Mouse (Mus musculus): ENCODE measurements around the gene Pacrg. TPM values are rescaled to one million over a fixed set of nuclear protein-coding genes. Genes with fewer than 3 reads are reported as not detected.

Pacrg gene
- polyA plus RNA-seq, 1 experiment from 2014 or later = 2.1 TPM

- H3K9me3 ChIP-seq = no peaks in the 10 kb centered on the region
- no peak overlapping the region for H3K4me2 ChIP-seq
- 35% methylated on average over 8 of the region's 8 CpGs for WGBS
- peaks cover 11% of the 10 kb centered on the region; the same call in 1 of the 2 replicates for H3K4me1 ChIP-seq
- no peak overlapping the region for H3K4me3 ChIP-seq
- no peaks in the 10 kb centered on the region for H3K36me3 ChIP-seq
- H3K27ac ChIP-seq = no peak overlapping the region
- H3K9ac ChIP-seq = no peak overlapping the region
- no peak for ATAC-seq (ENCODE audit: insufficient number of reproducible peaks, insufficient read depth, low FRiP score, low TSS enrichment, low read depth)
- H3K27me3 ChIP-seq = peaks cover 5% of the 10 kb centered on the region; the same call in 1 of the 2 replicates
Measured at GRCm38 (mm10) chr17:10534206-10534605, 305.9 kb downstream of the Pacrg start.

GRCm38 (mm10) chr17:10533461-10533860, 306.6 kb downstream of the Pacrg start:
- Histone ChIP-seq H3K9ac (no peak overlapping the region), H3K4me1 (peaks cover 11% of the 10 kb centered on the region; the same call in 1 of the 2 replicates), H3K9me3 (no peaks in the 10 kb centered on the region), H3K27me3 (peaks cover 5% of the 10 kb centered on the region; the same call in 1 of the 2 replicates), H3K27ac (no peak overlapping the region; the same call in 1 of the 2 replicates), H3K4me3 (no peak overlapping the region), H3K36me3 (no peaks in the 10 kb centered on the region), H3K4me2 (no peak overlapping the region)
- ATAC-seq (ENCODE audit: insufficient number of reproducible peaks, insufficient read depth, low FRiP score, low TSS enrichment, low read depth) = no peak
- 19% methylated on average over 7 of the region's 7 CpGs for WGBS

- Histone ChIP-seq H3K4me1 (peaks cover 11% of the 10 kb centered on the region; the same call in 1 of the 2 replicates), H3K27ac (no peak overlapping the region), H3K9me3 (no peaks in the 10 kb centered on the region), H3K4me2 (no peak overlapping the region), H3K36me3 (no peaks in the 10 kb centered on the region), H3K27me3 (peaks cover 5% of the 10 kb centered on the region; the same call in 1 of the 2 replicates), H3K4me3 (no peak overlapping the region), H3K9ac (no peak overlapping the region)
- no peak for ATAC-seq (ENCODE audit: insufficient number of reproducible peaks, insufficient read depth, low FRiP score, low TSS enrichment, low read depth)
- 23% methylated on average over 8 of the region's 8 CpGs for WGBS
Measured at GRCm38 (mm10) chr17:10531024-10531423, 309.1 kb downstream of the Pacrg start.

GRCm38 (mm10) chr17:10529329-10529955, 310.7 kb downstream of the Pacrg start:
- Histone ChIP-seq H3K4me2 (no peak overlapping the region), H3K36me3 (no peaks in the 10 kb centered on the region), H3K27ac (no peak overlapping the region), H3K9ac (no peak overlapping the region), H3K4me1 (peaks cover 11% of the 10 kb centered on the region; the same call in 1 of the 2 replicates), H3K4me3 (no peak overlapping the region), H3K9me3 (no peaks in the 10 kb centered on the region), H3K27me3 (peaks cover 5% of the 10 kb centered on the region; the same call in 1 of the 2 replicates)
- no peak for ATAC-seq (ENCODE audit: insufficient number of reproducible peaks, insufficient read depth, low FRiP score, low TSS enrichment, low read depth)
- WGBS = 74% methylated on average over 3 of the region's 3 CpGs

- Histone ChIP-seq H3K36me3 (no peaks in the 10 kb centered on the region), H3K27me3 (no peaks in the 10 kb centered on the region), H3K9me3 (no peaks in the 10 kb centered on the region), H3K9ac (no peak overlapping the region), H3K4me2 (no peak overlapping the region), H3K4me1 (peaks cover 7% of the 10 kb centered on the region), H3K4me3 (no peak overlapping the region), H3K27ac (no peak overlapping the region)
- ATAC-seq (ENCODE audit: insufficient number of reproducible peaks, insufficient read depth, low FRiP score, low TSS enrichment, low read depth) = no peak
- 81% methylated on average over 7 of the region's 7 CpGs for WGBS
Measured at GRCm38 (mm10) chr17:10521282-10521681, 318.8 kb downstream of the Pacrg start.

GRCm38 (mm10) chr17:10519506-10520155, 320.5 kb downstream of the Pacrg start:
- no peaks in the 10 kb centered on the region for H3K9me3 ChIP-seq
- no peak overlapping the region for H3K4me2 ChIP-seq
- ATAC-seq (ENCODE audit: insufficient number of reproducible peaks, insufficient read depth, low FRiP score, low TSS enrichment, low read depth) = no peak
- no peaks in the 10 kb centered on the region for H3K36me3 ChIP-seq
- H3K27ac ChIP-seq = peak overlapping the region; percentile 45
- no peak overlapping the region for H3K9ac ChIP-seq
- no peaks in the 10 kb centered on the region for H3K27me3 ChIP-seq
- H3K4me1 ChIP-seq = peaks cover 14% of the 10 kb centered on the region
- no peak overlapping the region for H3K4me3 ChIP-seq
- 32% methylated on average over 11 of the region's 11 CpGs for WGBS

GRCm38 (mm10) chr17:10514812-10515211, 325.3 kb downstream of the Pacrg start:
- Histone ChIP-seq H3K27ac (no peak overlapping the region), H3K9ac (no peak overlapping the region), H3K4me3 (no peak overlapping the region), H3K4me1 (peaks cover 18% of the 10 kb centered on the region), H3K9me3 (no peaks in the 10 kb centered on the region), H3K36me3 (no peaks in the 10 kb centered on the region), H3K27me3 (no peaks in the 10 kb centered on the region), H3K4me2 (no peak overlapping the region)
- ATAC-seq (ENCODE audit: insufficient number of reproducible peaks, insufficient read depth, low FRiP score, low TSS enrichment, low read depth) = no peak
- WGBS = 47% methylated on average over 6 of the region's 6 CpGs

- WGBS = 76% methylated on average over 10 of the region's 10 CpGs
- Histone ChIP-seq H3K36me3 (no peaks in the 10 kb centered on the region), H3K27ac (no peak overlapping the region), H3K9me3 (no peaks in the 10 kb centered on the region), H3K4me2 (no peak overlapping the region), H3K27me3 (no peaks in the 10 kb centered on the region), H3K4me1 (peaks cover 20% of the 10 kb centered on the region; the same call in 1 of the 2 replicates), H3K9ac (no peak overlapping the region), H3K4me3 (no peak overlapping the region)
- no peak for ATAC-seq (ENCODE audit: insufficient number of reproducible peaks, insufficient read depth, low FRiP score, low TSS enrichment, low read depth)
Measured at GRCm38 (mm10) chr17:10510913-10511759, 329.0 kb downstream of the Pacrg start.

GRCm38 (mm10) chr17:10510467-10510866, 329.6 kb downstream of the Pacrg start:
- Histone ChIP-seq H3K27ac (no peak overlapping the region), H3K4me3 (no peak overlapping the region), H3K27me3 (no peaks in the 10 kb centered on the region), H3K4me1 (peaks cover 20% of the 10 kb centered on the region; the same call in 1 of the 2 replicates), H3K9me3 (no peaks in the 10 kb centered on the region), H3K36me3 (no peaks in the 10 kb centered on the region), H3K4me2 (no peak overlapping the region), H3K9ac (no peak overlapping the region)
- ATAC-seq (ENCODE audit: insufficient number of reproducible peaks, insufficient read depth, low FRiP score, low TSS enrichment, low read depth) = no peak
- WGBS = 73% methylated on average over 5 of the region's 5 CpGs

- H3K9me3 ChIP-seq = no peaks in the 10 kb centered on the region
- H3K9ac ChIP-seq = no peak overlapping the region
- H3K4me1 ChIP-seq = peaks cover 9% of the 10 kb centered on the region; the same call in 1 of the 2 replicates
- no peaks in the 10 kb centered on the region for H3K36me3 ChIP-seq
- no peak for ATAC-seq (ENCODE audit: insufficient number of reproducible peaks, insufficient read depth, low FRiP score, low TSS enrichment, low read depth)
- 59% methylated on average over 2 of the region's 2 CpGs for WGBS
- no peak overlapping the region for H3K4me2 ChIP-seq
- H3K27ac ChIP-seq = no peak overlapping the region
- no peak overlapping the region for H3K4me3 ChIP-seq
- H3K27me3 ChIP-seq = no peaks in the 10 kb centered on the region
Measured at GRCm38 (mm10) chr17:10508088-10508487, 332.0 kb downstream of the Pacrg start.

GRCm38 (mm10) chr17:10507466-10507865, 332.6 kb downstream of the Pacrg start:
- Histone ChIP-seq H3K4me3 (no peak overlapping the region), H3K9me3 (no peaks in the 10 kb centered on the region), H3K27me3 (no peaks in the 10 kb centered on the region), H3K9ac (no peak overlapping the region), H3K4me1 (peaks cover 9% of the 10 kb centered on the region; the same call in 1 of the 2 replicates), H3K36me3 (no peaks in the 10 kb centered on the region), H3K4me2 (peak overlapping the region; percentile 20), H3K27ac (no peak overlapping the region)
- 34% methylated on average over 10 of the region's 10 CpGs for WGBS
- no peak for ATAC-seq (ENCODE audit: insufficient number of reproducible peaks, insufficient read depth, low FRiP score, low TSS enrichment, low read depth)

Data from embryonic facial prominence, embryonic 13.5 days (tissue).